Mouse (Mus musculus): ENCODE data around the gene Evx2. TPM values are rescaled to one million over a fixed set of nuclear protein-coding genes. Genes with fewer than 3 reads are reported as not detected.

Evx2 gene
- polyA plus RNA-seq, 1 experiment from 2014 or later, result not detected

GRCm38 (mm10) chr2:74684106-74684505 is 24.7 kb upstream of the Evx2 start:
- WGBS, result 2% methylated on average over 12 of the region's 12 CpGs
- no peak overlapping the region for H3K9ac ChIP-seq
- H3K4me3 ChIP-seq (ENCODE audit: low read depth, low read length), result peak overlapping the region; percentile 11; the same call in 1 of the 2 replicates
- H3K27me3 ChIP-seq (ENCODE audit: insufficient read depth, low read length), result peaks cover 98% of the 10 kb centered on the region
- H3K9me3 ChIP-seq (ENCODE audit: low read depth, low read length), result no peaks in the 10 kb centered on the region
- TF ChIP-seq CTCF (IDR thresholded peaks at IDR 0.05; ENCODE audit: low read depth), result no peak
- no peak overlapping the region for H3K27ac ChIP-seq (ENCODE audit: low read depth)
- ATAC-seq (ENCODE audit: insufficient read depth) (no peak), DNase-seq (no peak)
- H3K4me1 ChIP-seq (ENCODE audit: insufficient read depth), result no peaks in the 10 kb centered on the region
- H3K36me3 ChIP-seq (ENCODE audit: insufficient read depth), result no peaks in the 10 kb centered on the region
- no peak overlapping the region for H3K4me2 ChIP-seq

GRCm38 (mm10) chr2:74683471-74683951 is 24.2 kb upstream of the Evx2 start:
- ATAC-seq (ENCODE audit: insufficient read depth) (no peak), DNase-seq (no peak)
- Histone ChIP-seq H3K9ac (no peak overlapping the region), H3K4me2 (no peak overlapping the region), H3K36me3 (ENCODE audit: insufficient read depth) (no peaks in the 10 kb centered on the region), H3K4me1 (ENCODE audit: insufficient read depth) (no peaks in the 10 kb centered on the region), H3K9me3 (ENCODE audit: low read depth, low read length) (no peaks in the 10 kb centered on the region), H3K4me3 (ENCODE audit: low read depth, low read length) (no peak overlapping the region), H3K27me3 (ENCODE audit: insufficient read depth, low read length) (peaks cover 98% of the 10 kb centered on the region), H3K27ac (ENCODE audit: low read depth) (no peak overlapping the region)
- under 1% methylated on average over 18 of the region's 18 CpGs for WGBS
- no peak for TF ChIP-seq CTCF (IDR thresholded peaks at IDR 0.05; ENCODE audit: low read depth)

- H3K36me3 ChIP-seq (ENCODE audit: insufficient read depth), result no peaks in the 10 kb centered on the region
- peaks cover 98% of the 10 kb centered on the region for H3K27me3 ChIP-seq (ENCODE audit: insufficient read depth, low read length)
- H3K4me1 ChIP-seq (ENCODE audit: insufficient read depth), result no peaks in the 10 kb centered on the region
- no peak overlapping the region; the same call in 1 of the 2 replicates for H3K9ac ChIP-seq
- no peak for DNase-seq
- no peak for TF ChIP-seq CTCF (IDR thresholded peaks at IDR 0.05; ENCODE audit: low read depth)
- peak overlapping the region; percentile 44; the same call in 1 of the 2 replicates for H3K4me2 ChIP-seq
- H3K4me3 ChIP-seq (ENCODE audit: low read depth, low read length), result peak overlapping the region; percentile 23
- 1% methylated on average over 49 of the region's 51 CpGs for WGBS
- no peak overlapping the region for H3K27ac ChIP-seq (ENCODE audit: low read depth)
- no peaks in the 10 kb centered on the region for H3K9me3 ChIP-seq (ENCODE audit: low read depth, low read length)
- ATAC-seq (ENCODE audit: insufficient read depth), result no peak
Measured at GRCm38 (mm10) chr2:74682796-74683195, 23.4 kb upstream of the Evx2 start.

- Histone ChIP-seq H3K27me3 (ENCODE audit: insufficient read depth, low read length) (peaks cover 98% of the 10 kb centered on the region), H3K4me3 (ENCODE audit: low read depth, low read length) (peak overlapping the region; percentile 23), H3K9me3 (ENCODE audit: low read depth, low read length) (no peaks in the 10 kb centered on the region), H3K36me3 (ENCODE audit: insufficient read depth) (no peaks in the 10 kb centered on the region), H3K4me2 (peak overlapping the region; percentile 44; the same call in 1 of the 2 replicates), H3K4me1 (ENCODE audit: insufficient read depth) (no peaks in the 10 kb centered on the region), H3K27ac (ENCODE audit: low read depth) (no peak overlapping the region), H3K9ac (no peak overlapping the region; the same call in 1 of the 2 replicates)
- DNase-seq, result no peak
- no peak for TF ChIP-seq CTCF (IDR thresholded peaks at IDR 0.05; ENCODE audit: low read depth)
- under 1% methylated on average over 76 of the region's 78 CpGs for WGBS
- ATAC-seq (ENCODE audit: insufficient read depth), result peak; percentile 14; the same call in 1 of the 2 replicates
Measured at GRCm38 (mm10) chr2:74681594-74682531, 22.5 kb upstream of the Evx2 start.

- Histone ChIP-seq H3K36me3 (ENCODE audit: insufficient read depth) (no peaks in the 10 kb centered on the region), H3K27me3 (ENCODE audit: insufficient read depth, low read length) (peaks cover 100% of the 10 kb centered on the region), H3K9me3 (ENCODE audit: low read depth, low read length) (no peaks in the 10 kb centered on the region), H3K4me2 (no peak overlapping the region), H3K9ac (no peak overlapping the region), H3K4me1 (ENCODE audit: insufficient read depth) (no peaks in the 10 kb centered on the region), H3K27ac (ENCODE audit: low read depth) (no peak overlapping the region), H3K4me3 (ENCODE audit: low read depth, low read length) (no peak overlapping the region)
- DNase-seq, result no peak
- ATAC-seq (ENCODE audit: insufficient read depth), result no peak
- 5% methylated on average over 21 of the region's 21 CpGs for WGBS
- TF ChIP-seq CTCF (IDR thresholded peaks at IDR 0.05; ENCODE audit: low read depth), result no peak
Measured at GRCm38 (mm10) chr2:74680561-74681398, 21.4 kb upstream of the Evx2 start.

GRCm38 (mm10) chr2:74679980-74680379 is 20.6 kb upstream of the Evx2 start:
- Histone ChIP-seq H3K27ac (ENCODE audit: low read depth) (no peak overlapping the region), H3K9me3 (ENCODE audit: low read depth, low read length) (no peaks in the 10 kb centered on the region), H3K36me3 (ENCODE audit: insufficient read depth) (no peaks in the 10 kb centered on the region), H3K27me3 (ENCODE audit: insufficient read depth, low read length) (peaks cover 100% of the 10 kb centered on the region), H3K4me2 (no peak overlapping the region; the same call in 1 of the 2 replicates), H3K9ac (no peak overlapping the region), H3K4me1 (ENCODE audit: insufficient read depth) (no peaks in the 10 kb centered on the region), H3K4me3 (ENCODE audit: low read depth, low read length) (no peak overlapping the region; the same call in 1 of the 2 replicates)
- TF ChIP-seq CTCF (IDR thresholded peaks at IDR 0.05; ENCODE audit: low read depth), result no peak
- under 1% methylated on average over 23 of the region's 23 CpGs for WGBS
- ATAC-seq (ENCODE audit: insufficient read depth), result no peak
- no peak for DNase-seq

Data from lung, embryonic 14.5 days (tissue).